Mouse (Mus musculus) midbrain, embryonic 12.5 days (tissue): ENCODE data around the gene Arnt. TPM values are rescaled to one million over a fixed set of nuclear protein-coding genes. Genes with fewer than 3 reads are reported as not detected.

Experiments
- ATAC-seq: fragments of 200-750 bp; cut with Nextera tagmentation; 2 replicates; pipeline ENCODE4 v1.8.0; 2017; ENCODE audit warnings: low read depth, moderate TSS enrichment, moderate library complexity; ENCODE audit not compliant: low FRiP score
- H3K27ac ChIP-seq: fragments of 300-500 bp; sonication (generic); replicated peaks from 2 replicates; pipeline ENCODE4 v1.5.1; 2016; ENCODE audit warnings: mild to moderate bottlenecking
- H3K27me3 ChIP-seq: fragments of 300-500 bp; sonication (generic); 2 replicates; pipeline ENCODE4 v1.6.1; 2016; ENCODE audit warnings: mild to moderate bottlenecking
- H3K36me3 ChIP-seq: fragments of 300-500 bp; sonication (generic); 2 replicates; pipeline ENCODE4 v1.6.1; 2016
- H3K4me1 ChIP-seq: fragments of 300-500 bp; sonication (generic); 2 replicates; pipeline ENCODE4 v1.6.1; 2016
- H3K4me2 ChIP-seq: fragments of 300-500 bp; sonication (generic); replicated peaks from 2 replicates; pipeline ENCODE4 v1.6.1; 2016; ENCODE audit warnings: mild to moderate bottlenecking, moderate library complexity
- H3K4me3 ChIP-seq: fragments of 300-500 bp; sonication (generic); 2 replicates; pipeline ENCODE4 v1.5.1; 2016; ENCODE audit warnings: mild to moderate bottlenecking
- H3K9ac ChIP-seq: fragments of 300-500 bp; sonication (generic); replicated peaks from 2 replicates; pipeline ENCODE4 v1.6.1; 2016; ENCODE audit warnings: mild to moderate bottlenecking, moderate library complexity
- H3K9me3 ChIP-seq: fragments of 300-500 bp; sonication (generic); 2 replicates; pipeline ENCODE4 v1.6.1; 2016; ENCODE audit warnings: mild to moderate bottlenecking
- WGBS: fragments of 180-500 bp; shearing (Covaris S2); methylation state at CpG from one replicate; pipeline ENCODE4 v1.1.7; 2016; 5-methylcytosine and 5-hydroxymethylcytosine counted together
- polyA plus RNA-seq: library from polyadenylated mRNA; unstranded; fragments of >200 nt; fragmentation: Nextera tagmentation; extraction: Ambion mirVana; gene quantifications from 2 replicates; pipeline ENCODE4 v1.2.1, GENCODE M21; 2016

Gene Arnt
- polyA plus RNA-seq, 1 experiment from 2014 or later = 32.9 TPM

- ATAC-seq = no peak
- Histone ChIP-seq H3K4me1 (0 out of 2 replicates have a peak, but pooled peaks cover 5% of the 10 kb centered on the region), H3K9me3 (no peaks in the 10 kb centered on the region), H3K27me3 (no peaks in the 10 kb centered on the region), H3K36me3 (no peaks in the 10 kb centered on the region), H3K4me3 (no peak overlapping the region), H3K9ac (no peak overlapping the region), H3K27ac (no peak overlapping the region), H3K4me2 (no peak overlapping the region)
- 97% methylated on average over 3 of the region's 3 CpGs for WGBS
These were observed 82.4 kb downstream of the Arnt start for GRCm38 (mm10) chr3:95516614-95517041.

GRCm38 (mm10) chr3:95517493-95517898 is 83.3 kb downstream of the Arnt start:
- Histone ChIP-seq H3K27ac (no peak overlapping the region), H3K4me1 (0 out of 2 replicates have a peak, but pooled peaks cover 5% of the 10 kb centered on the region), H3K36me3 (no peaks in the 10 kb centered on the region), H3K9me3 (no peaks in the 10 kb centered on the region), H3K4me3 (no peak overlapping the region), H3K27me3 (no peaks in the 10 kb centered on the region), H3K9ac (no peak overlapping the region), H3K4me2 (no peak overlapping the region)
- WGBS = 29% methylated on average over 10 of the region's 10 CpGs
- 0 out of 2 replicates have a peak, but pooled peaks have one; percentile 34 for ATAC-seq

- Histone ChIP-seq H3K27ac (no peak overlapping the region), H3K9me3 (no peaks in the 10 kb centered on the region), H3K9ac (no peak overlapping the region), H3K4me2 (no peak overlapping the region), H3K4me1 (0 out of 2 replicates have a peak, but pooled peaks cover 5% of the 10 kb centered on the region), H3K4me3 (no peak overlapping the region), H3K36me3 (no peaks in the 10 kb centered on the region), H3K27me3 (no peaks in the 10 kb centered on the region)
- ATAC-seq = no peak
- WGBS = 90% methylated on average over 7 of the region's 7 CpGs
These were observed 84.7 kb downstream of the Arnt start for GRCm38 (mm10) chr3:95518891-95519290.

- Histone ChIP-seq H3K4me2 (no peak overlapping the region), H3K36me3 (no peaks in the 10 kb centered on the region), H3K27me3 (no peaks in the 10 kb centered on the region), H3K27ac (no peak overlapping the region), H3K4me1 (0 out of 2 replicates have a peak, but pooled peaks cover 5% of the 10 kb centered on the region), H3K9ac (no peak overlapping the region), H3K9me3 (no peaks in the 10 kb centered on the region), H3K4me3 (no peak overlapping the region)
- no peak for ATAC-seq
- WGBS = 89% methylated on average over 2 of the region's 2 CpGs
These were observed 85.1 kb downstream of the Arnt start for GRCm38 (mm10) chr3:95519315-95519714.

GRCm38 (mm10) chr3:95520100-95520499 is 85.9 kb downstream of the Arnt start:
- ATAC-seq = no peak
- Histone ChIP-seq H3K9me3 (no peaks in the 10 kb centered on the region), H3K27ac (no peak overlapping the region), H3K27me3 (no peaks in the 10 kb centered on the region), H3K9ac (no peak overlapping the region), H3K4me1 (0 out of 2 replicates have a peak, but pooled peaks cover 5% of the 10 kb centered on the region), H3K4me2 (no peak overlapping the region), H3K4me3 (no peak overlapping the region), H3K36me3 (no peaks in the 10 kb centered on the region)
- WGBS = 83% methylated on average over 3 of the region's 3 CpGs

- no peak overlapping the region for H3K27ac ChIP-seq
- no peak for ATAC-seq
- H3K4me3 ChIP-seq = no peak overlapping the region
- H3K9me3 ChIP-seq = no peaks in the 10 kb centered on the region
- H3K4me2 ChIP-seq = no peak overlapping the region
- no peak overlapping the region for H3K9ac ChIP-seq
- H3K4me1 ChIP-seq = 0 out of 2 replicates have a peak, but pooled peaks cover 5% of the 10 kb centered on the region
- H3K27me3 ChIP-seq = no peaks in the 10 kb centered on the region
- 92% methylated on average over 10 of the region's 10 CpGs for WGBS
- no peaks in the 10 kb centered on the region for H3K36me3 ChIP-seq
These were observed 87.0 kb downstream of the Arnt start for GRCm38 (mm10) chr3:95521168-95521567.

- no peaks in the 10 kb centered on the region for H3K4me1 ChIP-seq
- 78% methylated on average over 3 of the region's 3 CpGs for WGBS
- no peaks in the 10 kb centered on the region for H3K9me3 ChIP-seq
- H3K27me3 ChIP-seq = no peaks in the 10 kb centered on the region
- H3K36me3 ChIP-seq = no peaks in the 10 kb centered on the region
- H3K4me2 ChIP-seq = no peak overlapping the region
- no peak for ATAC-seq
- no peak overlapping the region for H3K9ac ChIP-seq
- no peak overlapping the region for H3K4me3 ChIP-seq
- no peak overlapping the region for H3K27ac ChIP-seq
These were observed 89.5 kb downstream of the Arnt start for GRCm38 (mm10) chr3:95523662-95524061.

- no peaks in the 10 kb centered on the region for H3K36me3 ChIP-seq
- no peak overlapping the region for H3K4me3 ChIP-seq
- 69% methylated on average over 2 of the region's 2 CpGs for whole genome bisulfite sequencing
- no peak overlapping the region for H3K27ac ChIP-seq
- H3K9ac ChIP-seq = no peak overlapping the region
- no peak overlapping the region for H3K4me2 ChIP-seq
- ATAC-seq = no peak
- no peaks in the 10 kb centered on the region for H3K9me3 ChIP-seq
- H3K27me3 ChIP-seq = no peaks in the 10 kb centered on the region
- no peaks in the 10 kb centered on the region for H3K4me1 ChIP-seq
These were observed 90.5 kb downstream of the Arnt start for GRCm38 (mm10) chr3:95524673-95525072.

GRCm38 (mm10) chr3:95526111-95526510 is 91.9 kb downstream of the Arnt start:
- H3K27me3 ChIP-seq = no peaks in the 10 kb centered on the region
- H3K4me2 ChIP-seq = no peak overlapping the region
- H3K27ac ChIP-seq = no peak overlapping the region
- H3K36me3 ChIP-seq = no peaks in the 10 kb centered on the region
- ATAC-seq = no peak
- H3K4me3 ChIP-seq = no peak overlapping the region
- H3K4me1 ChIP-seq = no peaks in the 10 kb centered on the region
- no peaks in the 10 kb centered on the region for H3K9me3 ChIP-seq
- H3K9ac ChIP-seq = no peak overlapping the region

GRCm38 (mm10) chr3:95526622-95527211 is 92.5 kb downstream of the Arnt start, which contains the start of gene Ctss:
Gene Ctss, plus strand, starts transcription at chr3:95526786.
- WGBS = 91% methylated on average over 8 of the region's 8 CpGs
- no peaks in the 10 kb centered on the region for H3K27me3 ChIP-seq
- no peaks in the 10 kb centered on the region for H3K36me3 ChIP-seq
- H3K9me3 ChIP-seq = no peaks in the 10 kb centered on the region
- no peak within 1 kb of the TSS for H3K4me3 ChIP-seq
- no peak within 1 kb of the TSS for H3K4me2 ChIP-seq
- no peak within 1 kb of the TSS for H3K9ac ChIP-seq
- H3K27ac ChIP-seq = no peak within 1 kb of the TSS
- ATAC-seq = no peak
- no peaks in the 10 kb centered on the region for H3K4me1 ChIP-seq

- Histone ChIP-seq H3K9me3 (no peaks in the 10 kb centered on the region), H3K9ac (no peak overlapping the region), H3K36me3 (no peaks in the 10 kb centered on the region), H3K27me3 (no peaks in the 10 kb centered on the region), H3K4me1 (no peaks in the 10 kb centered on the region), H3K4me2 (no peak overlapping the region), H3K4me3 (no peak overlapping the region), H3K27ac (no peak overlapping the region)
- no peak for ATAC-seq
- 91% methylated on average over 6 of the region's 6 CpGs for WGBS
These were observed 95.6 kb downstream of the Arnt start for GRCm38 (mm10) chr3:95529814-95530213.

GRCm38 (mm10) chr3:95531025-95531424 is 96.8 kb downstream of the Arnt start:
- no peaks in the 10 kb centered on the region for H3K4me1 ChIP-seq
- no peaks in the 10 kb centered on the region for H3K27me3 ChIP-seq
- H3K4me2 ChIP-seq = no peak overlapping the region
- no peaks in the 10 kb centered on the region for H3K9me3 ChIP-seq
- H3K9ac ChIP-seq = no peak overlapping the region
- no peak for ATAC-seq
- no peak overlapping the region for H3K27ac ChIP-seq
- 83% methylated on average over 1 of the region's 1 CpGs for WGBS
- no peak overlapping the region for H3K4me3 ChIP-seq
- no peaks in the 10 kb centered on the region for H3K36me3 ChIP-seq

GRCm38 (mm10) chr3:95533364-95533763 is 99.2 kb downstream of the Arnt start:
- WGBS = 89% methylated on average over 5 of the region's 5 CpGs
- Histone ChIP-seq H3K9me3 (no peaks in the 10 kb centered on the region), H3K9ac (no peak overlapping the region), H3K4me2 (no peak overlapping the region), H3K27me3 (no peaks in the 10 kb centered on the region), H3K4me3 (no peak overlapping the region), H3K4me1 (no peaks in the 10 kb centered on the region), H3K36me3 (no peaks in the 10 kb centered on the region), H3K27ac (no peak overlapping the region)
- no peak for ATAC-seq
